Mouse (Mus musculus) liver, postnatal 0 days (tissue): ENCODE results near the gene Lrmda. TPM values are rescaled to one million over a fixed set of nuclear protein-coding genes. Genes with fewer than 3 reads are reported as not detected.

ENCODE experiments used
- ATAC-seq: fragments of 200-750 bp; cut with Nextera tagmentation; 2 replicates; pipeline ENCODE4 v1.8.0; 2017; ENCODE audit warnings: mild to moderate bottlenecking, moderate library complexity
- DNase-seq: peaks from one replicate; pipeline ENCODE4 v3.0.0-alpha.2; 2016
- H3K27ac ChIP-seq: fragments of 300-500 bp; sonication (generic); 2 replicates; pipeline ENCODE4 v1.5.1; 2014; ENCODE audit warnings: antibody characterized with exemption, moderate library complexity, mild to moderate bottlenecking, low read depth
- H3K27me3 ChIP-seq: fragments of 300-500 bp; sonication (generic); 2 replicates; pipeline ENCODE4 v1.6.1; 2014; ENCODE audit warnings: low read length, control low read depth, mixed read lengths; ENCODE audit not compliant: insufficient read depth
- H3K36me3 ChIP-seq: fragments of 300-500 bp; sonication (generic); replicated peaks from 2 replicates; pipeline ENCODE4 v1.6.1; 2014; ENCODE audit warnings: mild to moderate bottlenecking, control low read depth, low read length, moderate library complexity, mixed read lengths; ENCODE audit not compliant: insufficient read depth
- H3K4me1 ChIP-seq: fragments of 300-500 bp; sonication (generic); 2 replicates; pipeline ENCODE4 v1.6.1; 2014; ENCODE audit warnings: antibody characterized with exemption, mild to moderate bottlenecking, control low read depth; ENCODE audit not compliant: insufficient read depth
- H3K4me2 ChIP-seq: fragments of 300-500 bp; sonication (generic); 2 replicates; pipeline ENCODE4 v1.6.1; 2014; ENCODE audit warnings: low read depth, mild to moderate bottlenecking, low read length, moderate library complexity, mixed read lengths
- H3K4me3 ChIP-seq: fragments of 300-500 bp; sonication (generic); 2 replicates; pipeline ENCODE4 v1.5.1; 2014; ENCODE audit warnings: low read depth, low read length
- H3K9ac ChIP-seq: fragments of 300-500 bp; sonication (generic); replicated peaks from 2 replicates; pipeline ENCODE4 v1.6.1; 2014; ENCODE audit warnings: mild to moderate bottlenecking, moderate library complexity
- H3K9me3 ChIP-seq: fragments of 300-500 bp; sonication (generic); 2 replicates; pipeline ENCODE4 v1.6.1; 2016; ENCODE audit warnings: mild to moderate bottlenecking, control low read depth, low read length, mixed read lengths
- CTCF ChIP-seq: sonication (generic); IDR thresholded peaks from 2 replicates; pipeline ENCODE4 v1.5.1; 2016; ENCODE audit warnings: antibody characterized with exemption, low read depth
- EP300 ChIP-seq: IDR thresholded peaks from 2 replicates; pipeline ENCODE4 v1.6.1; 2016; ENCODE audit warnings: antibody characterized with exemption, low read depth, mild to moderate bottlenecking
- WGBS: fragments of 180-500 bp; shearing (Covaris S2); extraction: QIAGEN DNeasy Blood & Tissue Kit; methylation state at CpG from one replicate; pipeline ENCODE4 v1.1.7; 2014; ENCODE audit not compliant: insufficient replicate concordance; 5-methylcytosine and 5-hydroxymethylcytosine counted together
- polyA plus RNA-seq: library from polyadenylated mRNA; unstranded; fragments of >200 nt; fragmentation: Nextera tagmentation; extraction: Ambion mirVana; gene quantifications from 2 replicates; pipeline ENCODE4 v1.2.1, GENCODE M21; 2015

The Lrmda gene
- polyA plus RNA-seq, 1 experiment from 2014 or later, result 0.28 TPM

DNA sequence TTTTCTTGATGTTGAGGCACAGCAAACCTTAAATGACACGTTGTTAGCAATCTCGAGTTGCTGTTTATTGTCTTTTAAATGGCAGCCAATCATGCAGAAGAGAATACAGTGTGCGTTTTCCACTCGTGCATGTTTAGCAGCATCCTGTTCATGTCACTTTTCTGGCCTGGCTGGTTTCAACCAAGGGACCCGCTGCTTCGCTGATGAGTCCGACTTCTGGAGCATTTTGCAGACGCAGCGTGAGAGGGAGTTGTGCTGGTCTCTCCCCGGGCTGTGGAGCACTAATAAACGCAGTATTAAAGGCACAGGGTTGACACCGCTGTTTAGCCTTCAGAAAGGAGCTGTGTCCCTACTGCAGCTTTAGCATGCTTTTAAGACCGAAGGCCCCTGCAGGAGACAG, 133.2 kb downstream of the Lrmda start:
- ATAC-seq, result no peak
- no peak for TF ChIP-seq CTCF
- no peak for TF ChIP-seq EP300

DNA sequence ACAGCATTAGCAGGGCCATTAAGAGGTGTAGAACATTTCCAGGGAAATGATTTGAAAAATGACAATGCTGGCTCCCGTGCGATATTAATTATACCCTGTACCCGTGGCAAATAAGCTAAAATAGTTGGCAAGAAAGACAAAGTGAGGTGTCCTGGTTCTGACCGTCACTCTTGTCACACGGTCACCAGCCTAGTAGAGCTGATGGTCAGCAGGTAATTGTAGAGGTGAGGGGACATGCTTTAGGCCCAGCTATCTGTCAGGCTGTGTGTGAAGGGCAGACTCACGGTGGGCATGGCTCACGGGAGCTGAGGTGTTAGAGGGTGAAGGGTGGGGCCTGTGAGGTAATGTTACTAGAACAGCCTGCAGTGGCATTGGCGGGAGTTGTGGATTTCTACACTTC, 134.6 kb downstream of the Lrmda start:
- 79% methylated on average over 8 of the region's 8 CpGs for WGBS
- no peak overlapping the region for H3K4me2 ChIP-seq
- H3K27ac ChIP-seq, result no peak overlapping the region
- ATAC-seq, result no peak
- no peak for DNase-seq
- TF ChIP-seq EP300, result no peak
- no peak for TF ChIP-seq CTCF
- H3K27me3 ChIP-seq, result no peaks in the 10 kb centered on the region
- no peak overlapping the region for H3K4me3 ChIP-seq
- no peaks in the 10 kb centered on the region for H3K36me3 ChIP-seq
- no peaks in the 10 kb centered on the region for H3K9me3 ChIP-seq
- no peak overlapping the region for H3K9ac ChIP-seq
- H3K4me1 ChIP-seq, result peaks cover 5% of the 10 kb centered on the region; the same call in 1 of the 2 replicates

More for the DNA sequence above, 133.2 kb downstream of the Lrmda start:
- Histone ChIP-seq H3K27me3 (no peaks in the 10 kb centered on the region), H3K4me1 (peaks cover 5% of the 10 kb centered on the region; the same call in 1 of the 2 replicates), H3K36me3 (no peaks in the 10 kb centered on the region), H3K4me3 (no peak overlapping the region), H3K9me3 (no peaks in the 10 kb centered on the region), H3K9ac (no peak overlapping the region), H3K4me2 (no peak overlapping the region), H3K27ac (no peak overlapping the region)
- no peak for DNase-seq
- WGBS, result 73% methylated on average over 13 of the region's 13 CpGs

DNA sequence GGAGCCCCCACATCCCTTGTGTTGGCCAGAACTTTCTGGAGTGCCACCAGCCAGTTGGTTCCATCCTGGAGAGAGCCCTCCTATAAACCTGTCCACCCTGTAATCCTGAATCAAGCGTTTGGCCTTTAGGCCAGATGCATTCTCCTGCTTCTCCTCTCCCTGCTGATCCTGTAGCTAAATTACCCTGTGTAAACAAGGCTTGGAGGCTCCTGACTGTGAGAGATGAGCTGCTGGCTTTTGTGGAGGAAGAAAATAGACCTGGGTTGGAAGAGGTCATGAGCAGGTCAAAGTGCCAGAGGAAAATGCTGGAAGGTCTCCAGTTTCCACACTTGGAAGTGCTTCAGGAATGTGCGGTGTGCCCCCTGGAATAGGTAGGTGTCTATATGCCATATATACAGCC, 135.5 kb downstream of the Lrmda start:
- DNase-seq, result no peak

DNA sequence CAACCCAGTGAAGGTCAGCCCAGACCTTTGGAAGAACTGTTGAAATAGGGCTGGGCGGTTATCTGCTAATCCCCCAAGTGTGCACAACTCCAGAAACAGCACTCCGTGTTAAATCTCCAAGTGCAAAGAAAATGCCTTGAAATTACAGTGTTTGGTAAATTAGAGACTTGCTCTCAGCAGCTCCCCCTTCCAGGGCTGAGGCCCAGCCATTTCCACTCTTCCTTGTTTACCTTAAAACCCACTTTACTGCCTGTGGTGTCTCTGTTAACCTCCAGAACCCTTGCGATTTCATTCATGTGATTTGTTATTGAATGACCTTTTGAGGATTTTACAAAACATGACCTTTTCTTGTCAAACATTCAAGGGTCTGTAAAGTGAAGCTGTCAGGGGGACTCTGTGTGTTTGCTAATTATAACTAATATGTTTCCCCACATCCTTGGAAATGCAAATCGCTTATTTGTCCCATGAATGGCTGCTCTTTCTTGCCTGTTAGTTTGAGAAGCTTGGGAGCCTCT, 136.1 kb downstream of the Lrmda start:
- DNase-seq, result no peak
- Histone ChIP-seq H3K36me3 (no peaks in the 10 kb centered on the region), H3K27ac (no peak overlapping the region), H3K9ac (no peak overlapping the region), H3K4me3 (no peak overlapping the region), H3K27me3 (no peaks in the 10 kb centered on the region), H3K4me1 (peaks cover 5% of the 10 kb centered on the region; the same call in 1 of the 2 replicates), H3K4me2 (no peak overlapping the region), H3K9me3 (no peaks in the 10 kb centered on the region)
- no peak for ATAC-seq
- no peak for TF ChIP-seq CTCF
- TF ChIP-seq EP300, result no peak
- WGBS, result 63% methylated on average over 4 of the region's 4 CpGs

More for the DNA sequence above, 135.5 kb downstream of the Lrmda start:
- H3K4me3 ChIP-seq, result no peak overlapping the region
- peaks cover 5% of the 10 kb centered on the region; the same call in 1 of the 2 replicates for H3K4me1 ChIP-seq
- no peaks in the 10 kb centered on the region for H3K36me3 ChIP-seq
- no peak overlapping the region for H3K4me2 ChIP-seq
- ATAC-seq, result no peak
- H3K27ac ChIP-seq, result no peak overlapping the region
- no peak for TF ChIP-seq CTCF
- TF ChIP-seq EP300, result no peak
- no peaks in the 10 kb centered on the region for H3K9me3 ChIP-seq
- H3K9ac ChIP-seq, result no peak overlapping the region
- H3K27me3 ChIP-seq, result no peaks in the 10 kb centered on the region
- WGBS, result 58% methylated on average over 2 of the region's 2 CpGs

DNA sequence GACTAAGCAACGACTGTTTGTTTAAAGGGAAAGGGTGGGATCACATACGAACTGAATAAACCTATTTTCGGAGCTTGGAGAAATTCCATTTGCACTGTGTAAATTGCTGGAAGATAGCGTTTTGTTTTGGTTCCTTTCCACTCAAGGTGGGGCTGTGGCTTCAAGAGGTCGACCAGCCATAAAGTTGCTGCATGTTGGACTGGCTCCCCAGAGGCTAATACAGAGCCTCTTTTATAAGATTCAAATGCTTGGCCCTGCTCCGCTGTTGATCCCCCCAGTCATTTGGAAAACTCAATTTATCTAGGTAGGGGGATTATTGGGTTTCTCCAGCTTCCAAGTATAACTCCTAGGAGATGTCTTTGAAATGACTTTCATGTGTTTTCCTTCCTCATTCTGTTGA, 137.5 kb downstream of the Lrmda start:
- WGBS, result 64% methylated on average over 6 of the region's 6 CpGs
- Histone ChIP-seq H3K9me3 (no peaks in the 10 kb centered on the region), H3K27me3 (no peaks in the 10 kb centered on the region), H3K27ac (no peak overlapping the region), H3K9ac (no peak overlapping the region), H3K4me2 (no peak overlapping the region), H3K36me3 (no peaks in the 10 kb centered on the region), H3K4me3 (no peak overlapping the region), H3K4me1 (peaks cover 5% of the 10 kb centered on the region; the same call in 1 of the 2 replicates)
- no peak for TF ChIP-seq EP300
- ATAC-seq (no peak), DNase-seq (no peak)

DNA sequence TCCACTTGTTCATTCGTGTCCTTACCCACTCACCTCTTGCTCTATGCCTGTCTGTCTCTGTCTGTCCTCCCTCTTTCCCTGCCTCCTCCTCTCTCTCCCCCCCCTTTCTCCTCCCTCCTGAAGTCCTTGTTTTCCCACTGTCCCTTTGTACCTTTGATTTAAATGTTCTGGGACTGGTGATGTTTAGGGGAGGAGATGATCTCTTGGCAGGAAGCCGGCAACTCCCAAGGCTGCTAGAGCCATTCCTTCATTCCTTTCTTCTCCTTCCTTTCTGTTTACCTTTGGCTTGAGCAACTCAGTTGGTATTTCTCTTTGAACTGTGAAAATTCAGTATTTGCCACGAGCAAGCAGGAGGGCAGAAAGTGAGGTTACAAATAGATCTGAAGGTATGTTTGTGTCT, 141.9 kb downstream of the Lrmda start:
- Histone ChIP-seq H3K27ac (no peak overlapping the region), H3K27me3 (no peaks in the 10 kb centered on the region), H3K36me3 (no peaks in the 10 kb centered on the region), H3K9ac (no peak overlapping the region), H3K4me1 (no peaks in the 10 kb centered on the region), H3K9me3 (no peaks in the 10 kb centered on the region), H3K4me2 (no peak overlapping the region), H3K4me3 (no peak overlapping the region)
- 46% methylated on average over 3 of the region's 3 CpGs for WGBS
- TF ChIP-seq EP300 (no peak), CTCF (no peak)
- no peak for ATAC-seq
- no peak for DNase-seq

DNA sequence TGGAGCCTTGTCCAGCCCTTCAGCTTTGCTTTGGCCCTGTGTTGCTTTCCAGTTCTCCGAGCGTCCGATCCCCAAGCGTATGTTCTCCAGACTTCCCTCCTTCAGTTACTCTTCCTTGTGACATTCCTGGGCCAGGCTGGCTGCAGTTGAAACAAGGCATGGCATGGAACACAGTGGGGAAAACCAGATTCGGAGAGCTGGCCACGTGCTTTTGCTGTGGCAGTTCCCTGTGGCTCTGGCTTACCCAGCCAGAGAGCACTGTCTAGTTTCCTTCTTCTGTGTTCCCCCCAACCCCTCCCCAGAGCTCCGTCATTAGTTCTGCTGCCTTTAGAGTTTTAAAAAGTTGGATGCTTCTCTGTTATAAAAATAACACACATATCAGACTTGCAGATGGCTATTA, 147.8 kb downstream of the Lrmda start:
- H3K9ac ChIP-seq, result no peak overlapping the region
- H3K27me3 ChIP-seq, result no peaks in the 10 kb centered on the region
- H3K4me2 ChIP-seq, result no peak overlapping the region
- no peaks in the 10 kb centered on the region for H3K9me3 ChIP-seq
- H3K4me1 ChIP-seq, result no peaks in the 10 kb centered on the region
- ATAC-seq (no peak), DNase-seq (no peak)
- WGBS, result 73% methylated on average over 7 of the region's 7 CpGs
- H3K4me3 ChIP-seq, result no peak overlapping the region
- TF ChIP-seq CTCF (no peak), EP300 (no peak)
- H3K36me3 ChIP-seq, result no peaks in the 10 kb centered on the region
- no peak overlapping the region for H3K27ac ChIP-seq
